Mouse (Mus musculus) intestine, postnatal 0 days (tissue): ENCODE data around the gene Alg14. TPM values are rescaled to one million over a fixed set of nuclear protein-coding genes. Genes with fewer than 3 reads are reported as not detected.

Experiments
- ATAC-seq: fragments of 200-750 bp; cut with Nextera tagmentation; 2 replicates; pipeline ENCODE4 v1.8.0; 2017; ENCODE audit warnings: mild to moderate bottlenecking, moderate TSS enrichment, moderate library complexity
- H3K27ac ChIP-seq: fragments of 300-500 bp; sonication (generic); 2 replicates; pipeline ENCODE4 v1.5.1; 2014; ENCODE audit warnings: mild to moderate bottlenecking, low read depth, low read length, moderate library complexity
- H3K27me3 ChIP-seq: fragments of 300-500 bp; sonication (generic); replicated peaks from 2 replicates; pipeline ENCODE4 v1.6.1; 2014; ENCODE audit warnings: low read length, mixed read lengths; ENCODE audit not compliant: control insufficient read depth, insufficient read depth
- H3K36me3 ChIP-seq: fragments of 300-500 bp; sonication (generic); 2 replicates; pipeline ENCODE4 v1.6.1; 2014; ENCODE audit warnings: mild to moderate bottlenecking, moderate library complexity; ENCODE audit not compliant: control insufficient read depth, insufficient read depth
- H3K4me1 ChIP-seq: fragments of 300-500 bp; sonication (generic); replicated peaks from 2 replicates; pipeline ENCODE4 v1.6.1; 2014; ENCODE audit warnings: antibody characterized with exemption, low read length, mixed read lengths; ENCODE audit not compliant: control insufficient read depth, insufficient read depth
- H3K4me2 ChIP-seq: fragments of 300-500 bp; sonication (generic); replicated peaks from 2 replicates; pipeline ENCODE4 v1.6.1; 2014; ENCODE audit warnings: low read depth, mild to moderate bottlenecking, moderate library complexity
- H3K4me3 ChIP-seq: fragments of 300-500 bp; sonication (generic); 2 replicates; pipeline ENCODE4 v1.5.1; 2014; ENCODE audit warnings: low read depth, low read length
- H3K9ac ChIP-seq: fragments of 300-500 bp; sonication (generic); 2 replicates; pipeline ENCODE4 v1.6.1; 2014; ENCODE audit warnings: mild to moderate bottlenecking, low read depth, low read length
- H3K9me3 ChIP-seq: fragments of 300-500 bp; sonication (generic); 2 replicates; pipeline ENCODE4 v1.6.1; 2016; ENCODE audit warnings: mixed run types; ENCODE audit not compliant: control insufficient read depth
- CTCF ChIP-seq: sonication (generic); IDR thresholded peaks from 2 replicates; pipeline ENCODE4 v1.5.1; 2016; ENCODE audit warnings: low read depth, mild to moderate bottlenecking, control low read depth, antibody characterized with exemption, moderate library complexity
- WGBS: fragments of 180-500 bp; shearing (Covaris S2); extraction: QIAGEN DNeasy Blood & Tissue Kit; methylation state at CpG from one replicate; pipeline ENCODE4 v1.1.7; 2014; 5-methylcytosine and 5-hydroxymethylcytosine counted together
- polyA plus RNA-seq: library from polyadenylated mRNA; unstranded; fragments of >200 nt; fragmentation: Nextera tagmentation; extraction: Ambion mirVana; gene quantifications from 2 replicates; pipeline ENCODE4 v1.2.1, GENCODE M21; 2015

Gene Alg14
- polyA plus RNA-seq = 25.6 and 26.1 TPM in 2 replicates

DNA sequence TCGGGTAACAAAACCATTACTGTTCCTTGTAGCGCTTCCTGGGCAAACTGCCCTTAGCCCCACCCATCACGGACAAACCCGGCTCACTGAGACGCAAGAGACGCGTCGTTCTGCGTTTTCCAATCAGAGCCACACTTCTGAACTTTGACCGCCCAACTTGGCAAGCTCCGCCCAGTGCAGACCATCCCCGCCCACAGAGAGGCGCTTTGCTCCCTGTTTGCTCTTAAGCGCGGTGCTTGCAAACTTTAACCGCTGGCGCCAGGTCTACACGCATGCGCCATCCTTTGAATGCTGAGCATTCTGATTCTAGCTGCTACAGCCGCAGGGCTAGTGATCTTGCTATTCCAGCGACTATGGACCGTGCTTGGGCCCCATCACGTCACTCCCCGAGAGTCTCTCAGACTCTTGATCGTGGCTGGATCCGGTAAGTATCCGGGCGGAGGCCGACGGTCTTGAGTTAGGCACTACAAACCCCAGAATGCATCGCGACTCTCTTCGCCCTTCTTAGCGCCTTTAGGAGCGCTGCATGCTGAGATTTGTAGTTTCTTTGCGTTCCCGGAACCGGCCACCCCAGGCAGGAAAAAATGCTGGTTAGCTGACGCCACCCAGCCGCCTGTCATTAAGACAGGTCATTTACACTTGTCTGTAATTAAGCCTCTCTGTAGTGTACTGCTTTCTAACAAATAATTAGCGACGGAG, at the start of gene Alg14:
Gene Alg14, plus strand, starts transcription at position 214 of the 699 bp plus-strand sequence.
- Histone ChIP-seq H3K4me3 (peak within 1 kb of the TSS; percentile 67), H3K27ac (peak within 1 kb of the TSS; percentile 95), H3K4me2 (peak within 1 kb of the TSS; percentile 72), H3K9me3 (no peaks in the 10 kb centered on the region), H3K9ac (peak within 1 kb of the TSS; percentile 58), H3K4me1 (no peaks in the 10 kb centered on the region), H3K36me3 (no peaks in the 10 kb centered on the region), H3K27me3 (no peaks in the 10 kb centered on the region)
- under 1% methylated on average over 42 of the region's 42 CpGs for WGBS
- ATAC-seq = peak; percentile 97
- TF ChIP-seq CTCF = peak; percentile 43

DNA sequence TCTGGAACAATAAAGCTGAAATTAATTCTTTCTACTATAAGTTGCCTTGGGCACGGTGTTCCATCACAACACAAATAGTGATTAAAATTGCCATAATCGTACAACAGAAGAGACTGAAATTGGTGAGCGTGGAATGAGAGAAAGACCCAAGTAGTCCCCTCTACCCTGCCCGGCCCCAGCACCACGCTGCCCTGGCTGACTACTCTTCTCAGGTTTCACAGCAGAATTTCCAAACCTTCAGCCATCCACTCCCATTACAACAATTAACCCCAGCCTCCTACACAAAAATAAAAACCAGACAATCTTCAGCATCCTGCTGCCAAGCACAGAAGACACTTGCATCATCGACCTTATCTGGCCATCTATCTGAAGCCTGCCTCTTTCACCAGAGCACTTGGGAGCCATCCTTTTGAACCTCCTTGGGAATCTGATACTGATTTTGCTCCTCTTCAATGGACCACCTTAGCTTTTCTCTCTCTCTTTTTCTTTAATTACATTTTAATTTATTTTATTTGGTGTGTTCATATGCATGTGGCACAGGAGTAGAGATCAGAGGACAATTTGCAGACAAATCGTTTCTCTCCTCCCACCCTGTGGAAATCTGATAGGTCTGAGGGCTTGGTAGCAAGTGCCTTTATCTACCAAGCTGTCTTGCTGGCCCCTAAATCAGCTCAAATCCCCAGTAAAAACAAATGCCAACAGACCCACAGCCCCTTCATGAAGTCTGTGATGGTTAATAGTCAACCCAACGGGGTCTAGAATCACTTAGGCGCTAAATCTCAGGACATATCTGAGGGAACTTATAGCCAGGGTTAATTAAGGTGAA, 49.2 kb upstream of the Alg14 start:
- Histone ChIP-seq H3K4me1 (no peaks in the 10 kb centered on the region), H3K36me3 (no peaks in the 10 kb centered on the region), H3K4me2 (no peak overlapping the region), H3K9me3 (no peaks in the 10 kb centered on the region), H3K4me3 (no peak overlapping the region), H3K27me3 (no peaks in the 10 kb centered on the region), H3K27ac (no peak overlapping the region), H3K9ac (no peak overlapping the region)
- WGBS = 57% methylated on average over 9 of the region's 9 CpGs
- no peak for ATAC-seq
- TF ChIP-seq CTCF = no peak

DNA sequence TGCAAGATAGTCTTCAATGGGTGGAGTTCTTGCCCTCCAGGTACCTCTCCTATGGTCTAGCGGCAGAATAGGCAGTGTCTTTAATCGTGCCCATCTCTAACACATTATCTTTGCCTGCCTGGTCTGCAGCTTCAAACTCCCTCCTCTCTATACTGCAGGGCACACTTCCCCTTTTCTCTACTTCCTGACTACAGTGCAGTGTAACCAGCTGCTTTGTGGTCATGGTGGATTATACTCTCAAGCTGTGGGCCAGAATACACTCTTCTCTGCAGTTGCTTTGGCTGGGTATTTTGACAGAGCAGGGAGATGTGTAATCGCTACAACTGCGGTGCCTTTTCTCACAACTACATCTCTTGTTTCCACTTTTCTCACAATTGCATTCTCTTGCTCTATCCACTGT, 48.6 kb upstream of the Alg14 start:
- 65% methylated on average over 4 of the region's 4 CpGs for WGBS
- Histone ChIP-seq H3K27ac (no peak overlapping the region), H3K9me3 (no peaks in the 10 kb centered on the region), H3K4me3 (no peak overlapping the region), H3K36me3 (no peaks in the 10 kb centered on the region), H3K9ac (no peak overlapping the region), H3K4me2 (no peak overlapping the region), H3K4me1 (no peaks in the 10 kb centered on the region), H3K27me3 (no peaks in the 10 kb centered on the region)
- TF ChIP-seq CTCF = no peak
- no peak for ATAC-seq

DNA sequence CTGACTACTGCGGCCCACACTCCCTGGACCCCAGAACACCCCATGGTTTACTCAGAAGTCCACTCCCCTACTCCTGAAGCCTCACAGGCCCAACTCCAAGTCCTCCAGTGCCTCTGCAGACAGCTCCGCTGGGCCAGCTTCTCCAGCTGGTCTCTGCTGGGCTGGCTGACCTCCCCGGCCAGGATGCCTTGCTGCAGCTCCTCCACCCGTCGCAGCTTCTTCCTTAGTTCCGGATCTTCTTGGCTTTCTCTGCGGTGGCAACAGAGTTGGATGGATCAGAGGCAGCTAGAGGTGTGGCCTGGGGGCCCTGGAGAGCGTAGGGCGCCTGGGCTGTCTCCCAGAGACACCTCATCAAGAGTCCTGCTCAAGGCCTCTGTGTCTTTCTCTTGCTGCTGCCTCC, 41.5 kb upstream of the Alg14 start:
- no peak overlapping the region for H3K27ac ChIP-seq
- H3K4me2 ChIP-seq = no peak overlapping the region
- H3K27me3 ChIP-seq = no peaks in the 10 kb centered on the region
- no peak for TF ChIP-seq CTCF
- H3K36me3 ChIP-seq = no peaks in the 10 kb centered on the region
- 80% methylated on average over 9 of the region's 9 CpGs for WGBS
- H3K4me3 ChIP-seq = no peak overlapping the region
- no peaks in the 10 kb centered on the region for H3K9me3 ChIP-seq
- no peaks in the 10 kb centered on the region for H3K4me1 ChIP-seq
- ATAC-seq = no peak
- H3K9ac ChIP-seq = no peak overlapping the region

DNA sequence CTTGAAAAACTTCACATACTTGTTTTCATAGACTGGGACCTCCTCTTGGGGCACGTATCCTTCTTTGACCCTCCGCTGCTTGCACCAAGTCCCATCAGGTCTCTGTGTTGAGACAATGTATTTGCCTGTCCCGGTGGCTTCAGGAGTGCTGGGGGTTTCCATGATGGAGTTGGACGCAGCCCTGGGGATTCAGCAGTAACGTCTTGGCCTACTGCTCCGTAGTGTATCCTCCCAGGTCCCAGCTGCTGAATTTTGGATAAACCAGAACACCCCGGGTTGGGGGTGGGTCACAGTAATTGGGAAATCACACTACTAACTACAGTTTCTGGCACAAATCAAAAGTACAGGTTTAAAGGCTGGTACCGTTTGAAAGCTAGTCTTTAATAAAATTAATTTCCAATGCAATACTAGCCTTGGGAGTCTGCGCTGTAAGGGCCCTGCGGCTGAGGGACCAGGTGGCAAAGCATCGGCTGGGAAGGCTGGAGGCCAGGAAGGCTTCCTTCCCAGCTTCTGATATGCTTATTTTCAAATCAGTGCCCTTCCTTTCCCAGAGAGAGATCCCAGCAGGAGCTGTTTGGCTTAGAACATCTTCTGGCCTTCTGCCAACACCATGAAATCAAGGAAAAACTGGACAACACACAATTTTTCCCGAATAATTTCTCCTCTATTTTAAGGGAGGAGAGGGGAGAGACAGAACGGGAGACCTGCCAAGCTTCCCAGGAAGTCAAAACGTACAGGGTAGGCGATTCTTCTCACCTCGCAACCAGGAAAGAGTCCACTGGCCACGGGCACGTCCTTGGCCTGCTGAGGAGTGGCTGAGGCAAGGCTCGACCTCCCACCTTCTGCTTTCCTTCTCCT, 40.8 kb upstream of the Alg14 start:
- 68% methylated on average over 19 of the region's 19 CpGs for WGBS
- H3K9me3 ChIP-seq = no peaks in the 10 kb centered on the region
- ATAC-seq = no peak

DNA sequence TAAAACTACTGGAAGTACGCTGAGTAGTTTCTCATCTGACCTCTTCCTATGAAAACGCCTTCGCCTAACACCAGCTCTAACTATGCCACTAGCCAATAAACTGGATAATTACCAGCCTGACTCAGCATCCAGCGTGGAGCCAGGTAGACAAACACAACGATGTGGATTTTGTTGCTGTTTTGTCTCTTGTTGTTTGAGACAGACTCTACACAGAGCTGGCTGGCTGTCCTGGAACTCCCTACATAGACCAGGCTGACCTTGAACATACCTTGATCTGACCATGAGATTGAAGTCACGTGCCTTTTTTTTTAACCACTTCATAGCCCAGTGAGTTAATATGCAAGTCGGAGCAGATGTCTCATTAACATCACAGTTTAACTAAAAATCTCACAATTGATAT, 36.1 kb upstream of the Alg14 start:
- no peak for TF ChIP-seq CTCF
- no peaks in the 10 kb centered on the region for H3K4me1 ChIP-seq
- no peak overlapping the region for H3K4me3 ChIP-seq
- no peaks in the 10 kb centered on the region for H3K27me3 ChIP-seq
- ATAC-seq = no peak
- 80% methylated on average over 7 of the region's 7 CpGs for WGBS
- H3K9ac ChIP-seq = no peak overlapping the region
- H3K27ac ChIP-seq = no peak overlapping the region
- H3K36me3 ChIP-seq = no peaks in the 10 kb centered on the region
- no peak overlapping the region for H3K4me2 ChIP-seq
- no peaks in the 10 kb centered on the region for H3K9me3 ChIP-seq

More for the DNA sequence above, 40.8 kb upstream of the Alg14 start:
- no peak for TF ChIP-seq CTCF
- no peaks in the 10 kb centered on the region for H3K4me1 ChIP-seq
- no peak overlapping the region for H3K9ac ChIP-seq
- H3K27ac ChIP-seq = no peak overlapping the region
- H3K36me3 ChIP-seq = no peaks in the 10 kb centered on the region
- no peak overlapping the region for H3K4me3 ChIP-seq
- no peaks in the 10 kb centered on the region for H3K27me3 ChIP-seq
- H3K4me2 ChIP-seq = no peak overlapping the region
